Mouse (Mus musculus) CH12F3 (cell line): ENCODE data around the gene Mstn.

Experiments
- in situ Hi-C: fragments of 300-500 bp; cut with MboI; formaldehyde crosslinking; loops from 2 replicates; pipeline ENCODE4 v1.14.3; 2020; ENCODE audit warnings: low sequenced_read_pairs

Gene Mstn

DNA sequence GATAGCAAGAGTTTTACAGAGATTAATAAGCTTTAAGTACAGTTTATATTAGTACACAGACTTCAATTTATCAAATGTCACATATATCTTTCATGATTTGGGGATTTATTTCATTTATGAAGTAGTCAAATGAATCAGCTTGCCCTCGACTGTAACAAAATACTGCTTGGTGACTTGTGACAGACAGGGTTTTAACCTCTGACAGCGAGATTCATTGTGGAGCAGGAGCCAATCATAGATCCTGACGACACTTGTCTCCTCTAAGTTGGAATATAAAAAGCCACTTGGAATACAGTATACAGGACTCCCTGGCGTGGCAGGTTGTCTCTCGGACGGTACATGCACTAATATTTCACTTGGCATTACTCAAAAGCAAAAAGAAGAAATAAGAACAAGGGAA, at the start of gene Mstn:
Gene Mstn, plus strand, starts transcription at position 301 of the 400 bp plus-strand sequence.
- in situ Hi-C loops, result no loop called here

DNA sequence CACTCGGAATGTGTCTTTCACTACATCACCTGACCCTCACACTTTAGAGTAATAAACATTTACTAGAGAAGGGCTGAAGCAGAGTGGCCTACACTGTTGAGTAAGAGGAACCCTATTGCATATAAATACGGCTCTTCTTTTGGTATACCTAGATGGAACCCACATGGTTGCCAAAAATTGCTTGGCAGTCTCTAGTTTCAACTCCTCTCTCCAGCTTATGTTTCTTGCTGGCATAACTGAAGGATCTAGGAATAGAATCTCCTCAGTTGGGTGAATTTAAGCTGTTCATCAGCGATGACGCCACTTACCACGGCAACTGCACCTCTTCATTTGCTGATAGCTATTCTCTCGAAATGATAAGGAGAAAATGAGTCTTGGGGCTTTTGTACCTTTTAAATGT, 46.7 kb upstream of the Mstn start:
- in situ Hi-C loops, result no loop called here

DNA sequence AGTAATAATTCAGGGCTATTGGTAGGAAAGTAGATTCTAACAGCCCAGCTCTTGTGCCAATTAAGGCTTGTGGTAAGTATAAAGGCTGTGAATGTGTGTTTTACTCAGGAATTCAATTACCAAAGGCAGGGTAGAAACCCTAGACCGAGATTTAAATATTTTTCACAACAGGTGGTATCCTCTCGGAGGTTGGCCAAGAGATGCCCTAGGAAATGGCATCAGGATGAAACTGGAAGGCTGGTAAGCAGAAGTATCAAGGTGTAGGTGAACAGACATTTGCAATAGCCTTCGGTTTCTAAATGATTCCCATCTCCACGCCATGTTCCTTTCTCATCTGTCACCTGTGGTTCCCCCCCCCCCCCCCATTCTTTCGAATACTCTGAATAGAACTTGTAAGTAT, 45.8 kb upstream of the Mstn start:
- in situ Hi-C loops, result no loop called here

DNA sequence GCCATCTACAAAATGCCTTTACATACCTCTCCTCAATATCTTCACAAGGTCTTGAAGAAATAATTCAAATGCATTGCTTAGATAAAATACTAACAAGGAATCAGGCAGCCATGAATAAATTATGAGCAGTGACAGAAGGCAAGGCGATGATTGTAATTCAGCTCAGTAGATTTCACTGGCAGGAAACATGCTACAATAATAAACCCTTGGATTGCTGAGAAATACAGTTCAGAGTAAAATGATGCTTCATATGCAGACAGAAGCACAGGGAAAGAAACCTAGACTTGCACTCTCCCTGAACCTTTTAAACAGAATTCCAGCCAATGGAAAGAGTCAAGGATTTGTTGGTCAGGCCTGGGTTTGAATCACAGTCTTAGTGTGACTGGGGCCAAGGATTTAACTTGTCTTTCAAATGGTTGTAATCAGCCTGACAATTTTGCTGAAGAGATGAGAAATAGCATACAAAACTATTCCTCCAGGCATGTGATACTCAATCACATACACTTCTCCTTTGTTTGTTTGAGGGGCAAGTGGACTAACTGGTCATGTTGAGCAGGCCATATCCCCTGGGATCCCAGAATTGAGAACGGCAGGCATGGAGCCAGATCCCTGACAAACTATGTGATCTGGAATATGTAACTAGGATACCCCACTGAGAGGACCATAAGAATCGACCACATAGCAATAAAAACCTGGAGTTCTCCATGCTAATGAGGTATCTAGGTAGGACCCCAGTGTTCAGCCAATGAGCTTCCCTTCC, 42.5 kb upstream of the Mstn start:
- in situ Hi-C loops, result no loop called here

DNA sequence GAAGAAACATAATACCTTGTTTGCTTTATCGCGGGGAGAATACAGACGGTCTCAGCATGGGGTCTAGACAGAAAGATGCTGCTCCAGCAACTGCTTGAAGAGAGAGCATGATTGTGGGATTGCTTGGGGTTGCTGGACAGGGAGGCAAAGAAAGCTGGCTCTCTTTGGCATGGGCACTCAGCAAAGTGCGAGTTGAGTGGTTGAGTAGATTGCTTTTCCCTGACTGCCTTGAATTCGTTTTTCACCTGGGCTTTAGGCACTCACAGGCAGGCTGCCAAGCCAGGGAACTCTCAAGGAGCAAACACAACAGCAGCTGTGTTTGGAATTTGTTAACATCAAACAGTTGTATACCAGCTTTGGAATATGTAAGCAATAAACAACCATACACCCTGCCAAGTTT, 41.4 kb upstream of the Mstn start, which contains the start of gene 1700019D03Rik:
Gene 1700019D03Rik, minus strand, starts transcription at position 101 of the 400 bp plus-strand sequence.
- in situ Hi-C loops, result no loop called here

DNA sequence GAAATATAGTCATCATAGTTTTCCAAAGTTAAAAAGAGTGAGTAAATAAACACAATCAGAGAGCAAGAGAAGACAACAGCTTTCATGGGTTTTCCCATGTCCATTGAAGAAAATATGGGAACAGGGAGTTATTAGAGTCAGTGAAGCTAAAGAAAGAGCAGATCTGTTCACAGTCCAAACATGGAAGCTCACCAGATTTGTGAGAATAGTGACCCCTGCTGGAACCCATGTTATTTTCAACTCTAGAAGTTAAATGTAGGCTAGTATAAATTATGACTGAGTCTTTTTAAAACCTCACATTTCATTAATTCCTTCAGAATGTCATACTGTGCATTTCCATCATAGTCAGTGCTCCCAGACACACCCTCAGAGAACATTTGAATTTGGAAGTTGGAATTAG, 28.9 kb upstream of the Mstn start:
- in situ Hi-C loops, result no loop called here

DNA sequence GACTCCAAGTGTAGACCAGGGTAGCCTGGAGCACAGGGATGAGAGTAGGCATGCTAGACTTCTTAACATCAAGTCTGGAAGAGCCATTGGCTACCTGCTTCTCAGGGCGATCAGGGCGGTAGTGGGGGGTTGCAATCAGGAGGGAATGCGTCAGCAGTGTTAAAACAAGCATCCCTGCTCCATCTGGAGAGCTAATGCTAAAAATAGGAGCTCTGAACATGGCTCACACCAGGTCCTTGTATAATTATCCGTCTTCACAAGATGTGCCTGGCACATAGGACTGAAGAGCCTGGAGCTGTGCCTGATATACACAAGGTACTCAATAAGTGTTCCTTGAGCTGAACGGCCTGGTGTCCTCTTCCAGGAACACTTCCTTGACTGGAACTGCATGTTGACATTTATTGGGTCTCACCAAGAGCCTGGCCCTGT, 24.0 kb upstream of the Mstn start:
- in situ Hi-C loops, result no loop called here

DNA sequence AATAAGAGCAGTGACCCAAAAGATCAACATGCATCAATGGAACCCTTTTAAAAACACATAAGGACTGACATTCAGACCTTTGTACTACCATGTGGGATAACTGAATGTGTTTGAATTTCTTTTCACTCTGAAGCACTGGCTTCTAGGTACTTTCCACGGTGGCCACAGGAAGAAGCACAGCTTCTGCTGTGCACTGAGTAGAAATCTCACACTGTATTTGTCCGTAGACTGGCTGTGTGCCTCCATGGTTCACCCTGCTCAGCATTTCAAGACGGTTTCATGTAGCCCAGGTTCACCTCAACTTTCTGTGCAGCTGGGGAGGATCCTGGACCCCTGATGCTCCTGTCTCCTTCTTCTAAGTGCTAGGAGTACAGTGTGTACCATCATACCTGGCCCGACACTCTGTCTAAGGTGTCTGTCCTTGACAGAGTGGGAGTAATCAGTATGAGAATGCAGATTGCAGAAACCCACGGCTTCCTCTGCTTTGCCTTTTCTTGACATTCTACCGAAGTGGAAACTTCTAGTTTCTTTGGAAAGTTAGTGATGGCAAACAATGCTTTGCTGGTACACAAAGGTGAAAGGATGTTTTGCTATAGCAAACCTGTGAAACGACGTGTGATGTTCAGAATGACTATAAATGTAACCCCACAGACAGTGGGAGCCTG, 11.5 kb upstream of the Mstn start:
- in situ Hi-C loops, result no loop called here

DNA sequence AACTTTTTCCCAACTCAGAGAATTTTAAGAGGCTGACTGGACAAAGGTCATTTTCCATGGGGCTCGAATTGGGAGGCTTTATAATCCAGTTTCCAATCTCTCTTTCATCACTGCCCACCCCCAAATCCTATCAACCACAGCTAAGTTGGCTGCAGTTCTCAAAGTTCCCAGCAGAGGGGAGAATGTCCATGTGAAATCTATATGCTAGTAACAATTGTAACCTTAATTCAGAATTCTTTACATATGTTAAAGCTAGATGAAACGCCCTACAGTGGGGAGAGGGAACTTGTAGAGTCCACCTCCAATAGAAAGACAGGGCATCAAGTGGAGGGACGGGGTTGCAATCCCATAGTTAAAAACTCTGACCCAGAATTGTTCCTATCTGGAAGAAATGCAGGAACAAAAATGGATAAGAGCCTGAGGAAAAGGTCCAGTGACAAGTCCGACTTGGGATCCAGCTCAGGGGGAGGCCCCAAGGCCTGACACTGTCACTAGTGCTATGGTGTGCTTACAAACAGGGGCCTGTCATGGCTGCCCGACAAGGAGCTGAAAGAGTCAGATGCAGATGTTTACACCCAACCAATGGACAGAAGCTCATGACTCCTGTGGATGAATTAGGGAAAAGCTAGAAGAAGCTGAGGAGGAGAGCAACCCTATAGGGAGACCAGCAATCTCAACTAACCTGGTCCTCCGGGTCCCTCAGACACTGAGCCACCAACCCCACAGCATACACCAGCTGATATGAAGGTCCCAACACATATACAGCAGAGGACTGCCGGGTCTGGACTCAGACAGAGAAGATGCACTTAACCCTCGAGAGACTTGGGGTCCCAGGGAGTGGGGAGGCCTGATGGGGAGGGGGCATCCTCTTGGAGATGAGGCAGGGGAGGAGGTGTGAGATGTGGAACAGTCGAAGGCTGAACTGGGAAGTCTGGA, 8.1 kb upstream of the Mstn start:
- in situ Hi-C loops, result no loop called here

DNA sequence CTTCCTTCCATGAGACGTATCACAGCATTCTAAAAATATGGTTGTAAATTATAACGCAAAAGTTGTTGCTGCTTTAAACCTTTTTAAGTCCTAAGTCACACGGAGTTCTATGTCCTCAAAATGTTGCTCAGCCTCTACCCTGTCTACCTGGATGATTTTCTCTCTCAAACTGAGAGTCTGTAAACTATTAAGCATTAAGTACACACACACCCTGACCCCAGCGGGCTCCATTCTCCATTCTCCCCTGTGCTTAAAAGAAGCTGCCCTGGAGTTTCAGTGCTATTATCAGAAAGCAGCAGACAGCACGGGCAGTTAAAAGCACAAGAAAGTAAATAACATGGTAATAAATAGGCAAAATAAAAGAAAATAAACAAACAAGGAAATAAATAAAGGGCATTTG, 2.3 kb upstream of the Mstn start:
- in situ Hi-C loops, result no loop called here

DNA sequence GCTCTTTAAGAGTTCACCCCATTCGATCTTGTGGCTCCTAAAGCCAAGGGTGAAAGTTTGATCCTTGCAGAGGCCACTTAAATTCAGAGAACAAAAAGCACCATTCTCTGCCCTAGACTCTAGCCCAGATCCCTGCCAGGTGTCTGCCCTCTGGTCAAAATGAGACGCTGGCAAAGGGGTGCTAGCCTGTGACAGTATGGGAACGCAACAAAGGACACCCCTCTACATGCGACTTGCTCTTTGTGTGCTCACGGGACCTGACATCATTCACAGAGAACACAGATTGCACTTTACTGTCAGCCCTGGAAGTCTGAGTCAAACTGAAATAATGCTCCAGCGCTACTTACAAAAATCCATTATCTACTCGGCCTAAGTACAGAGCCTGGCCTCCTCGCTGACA, 941 bp upstream of the Mstn start:
- in situ Hi-C loops, result no loop called here

DNA sequence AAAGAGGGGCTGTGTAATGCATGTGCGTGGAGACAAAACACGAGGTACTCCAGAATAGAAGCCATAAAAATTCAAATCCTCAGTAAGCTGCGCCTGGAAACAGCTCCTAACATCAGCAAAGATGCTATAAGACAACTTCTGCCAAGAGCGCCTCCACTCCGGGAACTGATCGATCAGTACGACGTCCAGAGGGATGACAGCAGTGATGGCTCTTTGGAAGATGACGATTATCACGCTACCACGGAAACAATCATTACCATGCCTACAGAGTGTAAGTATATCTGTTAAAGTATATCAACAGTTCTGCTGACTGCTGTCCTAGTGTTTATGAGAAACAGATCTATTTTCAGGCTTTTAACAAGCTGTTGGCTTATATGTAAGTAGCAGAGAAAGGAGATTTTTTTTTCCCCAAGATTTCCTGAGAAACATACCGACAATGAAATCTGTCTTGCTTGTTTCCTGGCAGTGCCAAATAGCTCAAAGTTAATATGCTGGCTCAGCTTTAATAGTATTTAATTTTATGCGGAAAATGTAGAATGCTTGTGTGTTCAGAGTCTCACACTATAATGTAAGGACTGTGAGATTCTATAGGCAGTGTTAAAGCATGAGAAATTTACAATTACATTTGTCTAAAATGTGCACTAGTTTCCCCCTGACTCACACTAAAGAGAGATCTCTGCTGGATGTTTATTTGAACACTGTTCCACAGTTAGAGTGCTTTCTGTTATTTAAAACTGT, 600 bp downstream of the Mstn start:
- in situ Hi-C loops, result no loop called here

DNA sequence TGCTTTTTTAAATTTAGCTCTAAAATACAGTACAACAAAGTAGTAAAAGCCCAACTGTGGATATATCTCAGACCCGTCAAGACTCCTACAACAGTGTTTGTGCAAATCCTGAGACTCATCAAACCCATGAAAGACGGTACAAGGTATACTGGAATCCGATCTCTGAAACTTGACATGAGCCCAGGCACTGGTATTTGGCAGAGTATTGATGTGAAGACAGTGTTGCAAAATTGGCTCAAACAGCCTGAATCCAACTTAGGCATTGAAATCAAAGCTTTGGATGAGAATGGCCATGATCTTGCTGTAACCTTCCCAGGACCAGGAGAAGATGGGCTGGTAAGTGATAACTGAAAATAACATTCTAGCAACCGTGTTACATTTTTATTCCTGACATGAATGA, 2.5 kb downstream of the Mstn start:
- in situ Hi-C loops, result no loop called here

DNA sequence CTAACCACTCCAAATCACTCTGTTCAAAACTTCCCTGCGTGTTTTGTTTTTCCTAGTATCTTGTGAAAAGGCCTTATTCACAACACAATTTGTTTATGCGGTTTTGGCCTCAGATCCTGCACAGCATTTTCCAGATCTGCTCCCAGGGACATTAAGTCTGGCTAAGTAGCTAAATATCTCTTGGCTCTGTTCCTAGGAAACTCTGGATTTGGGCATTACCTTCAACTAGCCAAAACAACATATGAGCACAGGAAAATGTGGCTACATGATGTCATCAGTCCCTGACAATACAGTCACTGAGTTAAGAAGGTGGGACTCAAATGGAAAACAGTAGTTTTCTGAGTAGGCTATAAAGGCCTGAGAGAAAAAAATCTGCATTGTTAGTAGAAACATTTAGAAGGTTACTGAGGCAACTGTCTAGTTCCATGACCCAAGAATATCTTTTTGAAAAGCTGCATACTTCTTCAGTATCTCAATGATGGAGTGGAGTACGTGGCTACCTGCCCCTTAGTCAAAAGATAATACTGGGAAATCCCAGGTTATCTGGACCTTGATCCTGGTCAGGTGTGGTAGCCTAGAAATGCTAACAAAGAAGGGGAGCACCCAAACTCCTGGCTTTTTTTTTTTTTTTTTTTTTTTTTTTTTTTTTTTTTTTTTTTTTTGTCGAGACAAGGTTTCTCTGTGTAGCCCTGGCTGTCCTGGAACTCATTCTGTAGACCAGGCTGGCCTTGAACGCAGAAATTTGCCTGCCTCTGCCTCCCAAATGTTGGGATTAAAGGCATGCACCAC, 8.5 kb downstream of the Mstn start:
- in situ Hi-C loops, result no loop called here

DNA sequence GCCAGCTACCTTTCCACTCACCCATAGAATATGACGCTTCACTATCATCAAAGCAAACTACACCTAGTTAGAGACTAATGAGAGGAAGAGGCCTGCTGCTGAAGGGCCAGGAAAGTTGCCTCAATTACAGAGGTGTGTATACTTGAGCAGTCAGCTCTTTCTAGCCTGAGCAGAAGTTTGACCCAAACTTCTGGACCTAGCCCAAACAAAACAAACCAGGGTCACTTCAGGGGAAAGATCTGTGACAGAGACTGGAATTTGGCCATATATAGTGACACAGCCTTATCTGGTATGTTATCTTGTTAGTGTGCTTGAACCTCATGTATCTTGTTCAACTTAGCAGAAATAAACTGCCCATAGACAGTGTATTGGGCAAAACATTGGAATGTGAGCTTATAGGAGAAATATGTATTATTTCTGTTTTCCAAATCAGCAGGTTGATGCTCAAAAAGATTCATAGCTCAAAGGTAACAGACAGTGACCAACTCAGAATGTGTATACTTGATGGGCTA, 9.3 kb downstream of the Mstn start:
- in situ Hi-C loops, result no loop called here

DNA sequence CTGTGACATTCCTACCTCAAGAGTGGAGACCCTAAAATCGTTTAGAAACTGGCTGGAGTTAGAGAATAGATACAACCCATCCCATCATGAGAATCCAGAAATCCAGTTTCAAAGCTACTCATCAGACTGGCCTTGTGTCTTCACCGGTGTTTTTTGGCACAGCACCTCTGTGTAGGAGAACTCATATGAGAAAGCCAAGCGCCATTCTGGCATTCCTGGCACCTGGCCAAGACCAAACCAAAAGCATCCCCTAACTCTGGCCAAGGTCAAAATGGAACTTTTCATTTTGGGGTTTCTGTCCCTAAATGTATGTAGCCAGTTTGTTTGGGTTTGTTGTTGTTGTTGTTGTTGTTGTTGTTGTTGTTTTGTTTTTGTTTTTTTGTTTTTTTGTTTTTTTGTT, 15.2 kb downstream of the Mstn start:
- in situ Hi-C loops, result no loop called here

DNA sequence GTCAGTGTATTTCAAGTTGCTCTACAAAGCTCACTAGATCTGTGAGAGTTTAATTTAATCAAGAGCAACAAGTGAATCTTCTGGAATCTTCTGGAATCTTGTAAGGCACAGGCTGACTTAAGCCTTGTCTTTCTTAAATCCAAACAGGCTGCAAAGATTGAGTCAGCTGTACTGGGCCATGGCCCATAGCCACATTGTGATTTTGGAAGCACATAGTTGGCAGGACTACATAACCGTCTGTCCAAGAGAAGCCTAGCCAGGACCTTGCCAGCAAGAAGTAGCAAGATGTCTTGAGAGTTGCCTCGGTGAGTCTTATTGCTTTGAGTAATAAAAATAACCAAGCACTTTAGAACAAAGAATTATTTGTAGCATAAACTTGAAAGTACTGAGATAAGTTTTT, 18.4 kb downstream of the Mstn start:
- in situ Hi-C loops, result no loop called here

DNA sequence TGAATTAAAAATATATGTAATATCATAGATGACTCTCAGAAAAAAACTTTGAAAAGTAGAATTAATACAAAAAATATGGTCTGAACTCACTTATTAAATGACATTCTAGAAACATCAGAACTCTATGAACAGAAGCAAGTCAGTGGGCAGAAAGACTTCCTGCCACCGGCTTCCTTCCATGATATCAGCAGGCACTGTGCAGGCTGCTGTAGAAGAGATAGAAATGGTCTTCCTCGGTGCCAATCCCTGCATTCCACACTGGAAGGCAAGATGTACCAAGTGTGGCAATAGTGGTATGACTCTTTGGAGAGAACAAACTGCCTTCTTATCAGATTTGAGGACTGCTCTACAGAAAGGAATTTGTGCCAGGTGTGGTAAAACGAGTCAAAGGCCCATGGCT, 19.2 kb downstream of the Mstn start:
- in situ Hi-C loops, result no loop called here

DNA sequence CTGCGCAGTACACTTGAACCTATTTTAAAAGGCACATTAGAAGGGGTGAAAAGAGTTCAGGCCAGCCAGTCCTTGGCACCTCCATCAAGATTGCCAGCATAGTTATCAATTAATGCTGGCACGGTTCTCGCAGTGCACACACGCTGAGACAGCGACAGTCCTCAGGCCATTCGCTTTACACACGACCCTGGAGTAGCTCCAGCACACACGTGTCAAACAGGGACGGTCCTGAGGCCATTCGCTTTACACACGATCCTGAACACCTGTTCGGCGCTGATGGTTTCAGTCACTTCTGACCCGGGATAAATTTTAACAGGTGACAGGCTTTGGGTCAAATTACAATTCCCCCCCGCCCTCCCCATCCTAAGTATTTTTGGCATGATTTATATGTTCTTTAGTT, 23.8 kb downstream of the Mstn start:
- in situ Hi-C loops, result no loop called here

DNA sequence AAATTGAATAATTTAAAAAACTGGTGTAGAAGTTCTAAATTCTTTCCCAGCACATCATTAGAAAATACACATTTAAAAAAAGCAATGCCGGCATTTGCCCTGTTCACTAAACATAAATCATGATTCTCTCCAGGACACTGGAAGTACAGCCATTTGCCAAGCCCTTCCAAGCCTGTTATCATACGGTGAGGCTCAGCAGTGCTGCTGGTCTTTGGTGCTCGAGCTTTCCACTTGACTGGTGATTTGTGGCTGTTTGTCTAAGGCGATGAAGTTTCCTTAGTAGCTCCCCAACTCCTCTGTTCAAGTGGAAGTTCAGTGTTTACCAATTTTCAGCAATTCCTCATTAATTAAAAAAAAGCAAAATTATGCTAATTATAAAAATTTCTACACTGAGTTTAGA, 24.6 kb downstream of the Mstn start:
- in situ Hi-C loops, result no loop called here
